Mouse (Mus musculus): ENCODE measurements around the gene Casp3. TPM values are rescaled to one million over a fixed set of nuclear protein-coding genes. Genes with fewer than 3 reads are reported as not detected.

The Casp3 gene
- polyA plus RNA-seq, 1 experiment from 2014 or later: 73.3 TPM

DNA sequence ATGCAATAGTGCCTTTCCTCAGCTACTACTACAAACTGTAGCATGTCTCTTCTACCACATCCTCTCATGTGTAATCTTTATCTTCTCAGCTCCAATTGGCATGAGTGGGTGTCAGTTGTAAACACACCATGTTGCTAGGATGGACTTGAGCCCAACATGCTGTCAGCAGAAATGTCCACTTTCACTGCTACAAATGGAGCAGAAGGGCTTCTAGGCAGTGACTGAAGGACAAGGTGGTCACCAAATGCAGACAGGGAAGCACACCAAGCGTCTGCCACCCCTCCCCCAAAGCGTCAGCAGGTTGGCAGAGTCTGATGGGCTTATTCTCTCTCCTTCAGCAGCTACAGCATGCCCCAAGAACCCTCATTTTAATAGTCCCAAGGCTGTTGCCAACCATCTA, 23.3 kb upstream of the Casp3 start:
- no peak overlapping the region for H3K4me3 ChIP-seq
- no peak overlapping the region for H3K27ac ChIP-seq
- 56% methylated on average over 2 of the region's 2 CpGs for WGBS
- H3K36me3 ChIP-seq: peaks cover 8% of the 10 kb centered on the region; the same call in 1 of the 2 replicates
- no peaks in the 10 kb centered on the region for H3K27me3 ChIP-seq (ENCODE audit: insufficient read depth, poor library complexity, severe bottlenecking)
- no peaks in the 10 kb centered on the region for H3K9me3 ChIP-seq
- no peak for DNase-seq (ENCODE audit: low spot score)
- H3K4me1 ChIP-seq: peaks cover 20% of the 10 kb centered on the region; the same call in 1 of the 2 replicates

DNA sequence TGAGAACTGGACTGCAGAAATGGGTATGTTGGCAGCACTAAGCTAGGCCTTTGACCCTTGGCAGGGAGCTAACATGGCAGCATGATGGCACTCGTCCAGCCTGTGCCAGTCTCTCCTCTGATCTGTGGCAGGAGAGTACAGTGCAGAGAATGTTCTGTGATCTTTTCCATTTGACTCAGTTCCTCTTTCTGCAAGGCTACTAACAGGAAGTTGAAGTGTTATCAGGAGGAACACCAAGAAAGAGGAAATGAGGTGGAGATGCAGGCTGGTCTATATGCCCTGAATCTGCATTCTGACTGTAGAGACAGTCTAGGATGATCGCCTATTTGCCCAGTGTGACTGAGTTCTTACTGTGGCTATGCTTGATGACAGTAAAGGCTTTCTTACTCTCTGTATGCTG, 21.5 kb upstream of the Casp3 start:
- WGBS: 78% methylated on average over 2 of the region's 2 CpGs
- DNase-seq (ENCODE audit: low spot score): no peak
- no peaks in the 10 kb centered on the region for H3K9me3 ChIP-seq
- H3K27ac ChIP-seq: no peak overlapping the region
- peaks cover 28% of the 10 kb centered on the region; the same call in 1 of the 2 replicates for H3K4me1 ChIP-seq
- H3K4me3 ChIP-seq: no peak overlapping the region
- peaks cover 8% of the 10 kb centered on the region; the same call in 1 of the 2 replicates for H3K36me3 ChIP-seq
- H3K27me3 ChIP-seq (ENCODE audit: insufficient read depth, poor library complexity, severe bottlenecking): no peaks in the 10 kb centered on the region

DNA sequence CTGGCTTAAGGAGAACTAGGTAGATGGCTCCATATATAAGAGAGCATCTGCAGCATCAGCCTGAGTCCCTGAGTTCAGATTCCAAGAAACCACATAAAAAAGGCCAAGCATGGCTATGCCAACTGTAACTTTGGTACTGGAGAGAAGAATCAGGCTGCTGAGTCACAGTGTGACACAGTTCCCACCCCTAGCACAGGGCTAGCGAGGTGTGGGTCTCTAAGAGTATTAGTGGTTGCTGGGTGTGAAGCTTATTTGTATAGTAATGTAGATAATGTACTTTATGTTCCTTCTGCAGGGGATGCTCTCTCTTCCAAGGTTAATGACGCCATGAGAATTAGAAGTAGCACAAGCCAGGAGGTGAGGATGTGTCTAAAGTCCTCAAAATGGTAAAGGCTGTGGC, 20.6 kb upstream of the Casp3 start:
- H3K27me3 ChIP-seq (ENCODE audit: insufficient read depth, poor library complexity, severe bottlenecking): no peaks in the 10 kb centered on the region
- H3K4me1 ChIP-seq: peaks cover 28% of the 10 kb centered on the region; the same call in 1 of the 2 replicates
- H3K4me3 ChIP-seq: no peak overlapping the region
- no peak for DNase-seq (ENCODE audit: low spot score)
- H3K36me3 ChIP-seq: peaks cover 8% of the 10 kb centered on the region; the same call in 1 of the 2 replicates
- H3K9me3 ChIP-seq: no peaks in the 10 kb centered on the region
- no peak overlapping the region for H3K27ac ChIP-seq
- 89% methylated on average over 2 of the region's 2 CpGs for WGBS

DNA sequence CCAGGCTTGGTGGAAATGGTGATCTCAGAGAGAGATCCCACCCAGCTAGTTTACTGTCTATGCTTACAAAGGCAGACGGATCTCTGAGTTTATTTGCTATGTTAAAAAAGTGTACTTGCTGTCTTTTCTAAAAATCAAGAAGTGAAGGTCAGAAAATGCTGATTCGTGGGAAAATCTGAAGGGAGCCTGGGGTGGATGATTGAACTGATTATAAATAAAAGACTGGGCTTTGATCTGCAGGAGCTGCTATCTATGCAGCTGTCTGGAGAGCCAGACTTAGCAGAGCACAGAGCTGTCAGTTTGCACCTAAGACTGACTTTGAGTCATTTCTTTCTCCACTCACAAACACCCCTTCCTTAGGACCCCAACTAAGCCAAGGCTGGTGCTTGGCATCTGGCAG, 19.7 kb upstream of the Casp3 start:
- no peak for DNase-seq (ENCODE audit: low spot score)
- peaks cover 28% of the 10 kb centered on the region; the same call in 1 of the 2 replicates for H3K4me1 ChIP-seq
- no peak overlapping the region for H3K4me3 ChIP-seq
- H3K27ac ChIP-seq: no peak overlapping the region
- 67% methylated on average over 2 of the region's 2 CpGs for WGBS
- H3K9me3 ChIP-seq: no peaks in the 10 kb centered on the region
- H3K27me3 ChIP-seq (ENCODE audit: insufficient read depth, poor library complexity, severe bottlenecking): no peaks in the 10 kb centered on the region
- peaks cover 8% of the 10 kb centered on the region; the same call in 1 of the 2 replicates for H3K36me3 ChIP-seq

DNA sequence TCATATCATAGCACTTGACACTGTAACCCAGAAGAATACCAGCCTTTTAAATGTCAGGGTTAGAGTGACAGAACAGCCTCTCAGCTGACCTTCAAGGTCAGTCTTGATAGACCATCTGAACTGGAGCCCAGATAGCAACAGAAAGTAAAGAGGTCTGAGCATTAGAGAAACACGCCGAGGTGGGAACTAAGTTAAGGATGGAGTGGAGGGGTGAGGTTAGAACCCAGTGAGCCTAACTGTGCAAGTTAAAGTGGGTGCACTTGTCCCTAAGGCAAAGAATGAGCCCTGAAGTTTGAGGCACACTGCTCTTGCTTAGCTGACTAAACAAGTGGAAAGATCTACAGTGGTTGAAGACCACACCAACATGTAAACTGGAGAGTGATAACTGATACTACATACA, 19.0 kb upstream of the Casp3 start:
- Histone ChIP-seq H3K4me1 (peaks cover 26% of the 10 kb centered on the region; the same call in 1 of the 2 replicates), H3K4me3 (no peak overlapping the region), H3K36me3 (peaks cover 12% of the 10 kb centered on the region; the same call in 1 of the 2 replicates), H3K27me3 (ENCODE audit: insufficient read depth, poor library complexity, severe bottlenecking) (no peaks in the 10 kb centered on the region), H3K9me3 (no peaks in the 10 kb centered on the region), H3K27ac (no peak overlapping the region)
- 48% methylated on average over 2 of the region's 2 CpGs for WGBS
- no peak for DNase-seq (ENCODE audit: low spot score)

DNA sequence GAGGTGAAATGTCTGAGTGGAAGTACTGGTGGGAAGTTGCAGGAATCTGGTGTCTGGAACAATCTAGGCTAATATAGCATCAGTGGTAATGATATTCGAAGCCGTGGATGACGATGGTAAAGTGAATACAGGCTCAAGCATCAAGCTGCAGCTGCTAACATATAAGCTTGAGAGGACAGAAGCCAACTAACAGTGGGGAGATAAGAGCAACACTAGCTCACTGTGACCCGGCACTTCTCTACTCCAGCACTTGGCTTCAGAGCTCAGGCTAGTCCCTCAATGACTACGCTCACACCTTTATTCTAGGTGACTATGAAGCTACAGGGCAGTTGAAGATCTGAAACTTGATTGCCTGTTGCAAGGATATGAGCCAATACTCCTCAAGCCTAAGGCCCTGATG, 18.3 kb upstream of the Casp3 start:
- 72% methylated on average over 5 of the region's 5 CpGs for WGBS
- Histone ChIP-seq H3K9me3 (no peaks in the 10 kb centered on the region), H3K4me1 (peaks cover 23% of the 10 kb centered on the region; the same call in 1 of the 2 replicates), H3K27me3 (ENCODE audit: insufficient read depth, poor library complexity, severe bottlenecking) (no peaks in the 10 kb centered on the region), H3K36me3 (peaks cover 11% of the 10 kb centered on the region; the same call in 1 of the 2 replicates), H3K27ac (no peak overlapping the region), H3K4me3 (no peak overlapping the region)
- no peak for DNase-seq (ENCODE audit: low spot score)

DNA sequence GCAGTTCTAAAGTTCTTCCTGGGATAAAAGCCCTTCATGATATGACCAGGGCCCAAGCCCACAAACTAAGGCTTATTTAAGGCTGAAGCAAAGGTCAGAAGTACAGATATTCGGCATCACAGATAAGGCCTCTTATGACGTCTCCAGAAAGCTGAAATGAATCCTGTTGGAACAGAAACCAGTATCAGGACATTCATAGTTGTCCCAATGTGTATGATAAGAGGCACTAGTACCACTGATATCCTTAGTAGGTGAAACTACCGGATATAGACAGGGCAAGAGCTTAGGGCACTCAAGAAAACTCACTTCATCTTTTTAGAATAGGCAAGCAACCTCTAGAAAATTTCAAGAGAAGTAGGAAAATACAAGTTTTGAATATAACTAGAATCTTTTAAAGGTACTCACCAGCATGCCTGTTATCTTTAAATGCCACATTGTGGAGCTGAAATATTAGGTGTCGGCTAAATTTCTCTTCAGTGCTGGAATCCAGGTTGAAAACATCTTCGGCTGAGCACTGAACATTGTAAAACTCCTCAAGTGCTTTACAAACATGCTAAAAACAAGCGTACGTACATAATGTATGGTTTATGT, 17.7 kb upstream of the Casp3 start:
- 65% methylated on average over 7 of the region's 7 CpGs for WGBS
- H3K27me3 ChIP-seq (ENCODE audit: insufficient read depth, poor library complexity, severe bottlenecking): no peaks in the 10 kb centered on the region

DNA sequence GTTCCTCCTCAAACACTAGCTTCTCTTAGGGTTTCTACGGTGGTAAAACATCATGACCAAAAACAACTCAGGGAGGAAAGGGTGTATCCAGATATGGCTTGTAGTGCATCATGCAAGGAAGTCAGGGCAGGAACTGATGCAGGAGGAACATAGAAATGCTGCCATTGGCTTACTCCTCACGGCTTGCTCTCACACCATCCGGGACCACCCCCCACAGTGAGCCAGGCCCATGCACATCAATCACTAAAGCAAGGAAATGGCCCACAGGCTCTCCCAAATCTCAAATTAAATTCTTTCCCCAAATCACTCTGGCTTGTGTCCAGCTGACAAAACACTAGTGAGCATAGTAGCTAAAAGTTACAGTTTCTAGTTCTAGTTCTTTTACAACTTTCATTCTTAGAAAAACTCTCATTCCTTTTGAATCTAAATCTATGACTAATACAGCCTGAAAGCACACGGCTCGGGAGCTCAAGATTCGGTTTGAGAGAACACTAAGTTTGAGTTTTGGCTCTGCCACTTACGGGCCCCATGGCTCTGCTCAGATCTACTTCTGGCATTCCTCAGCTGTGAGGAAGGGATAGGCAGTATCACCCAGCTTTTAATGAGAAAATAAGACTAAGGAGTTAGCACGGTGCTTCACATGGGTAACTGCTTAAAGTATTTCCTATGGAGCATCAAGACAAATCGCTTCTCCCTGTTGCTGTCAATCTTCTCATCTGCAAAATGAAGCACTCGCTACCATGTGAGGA, 16.0 kb upstream of the Casp3 start:
- WGBS: 65% methylated on average over 10 of the region's 10 CpGs
- peaks cover 16% of the 10 kb centered on the region; the same call in 1 of the 2 replicates for H3K36me3 ChIP-seq
- DNase-seq (ENCODE audit: low spot score): no peak
- no peaks in the 10 kb centered on the region for H3K27me3 ChIP-seq (ENCODE audit: insufficient read depth, poor library complexity, severe bottlenecking)
- H3K9me3 ChIP-seq: no peaks in the 10 kb centered on the region
- no peak overlapping the region for H3K4me3 ChIP-seq
- no peak overlapping the region for H3K27ac ChIP-seq
- peaks cover 20% of the 10 kb centered on the region; the same call in 1 of the 2 replicates for H3K4me1 ChIP-seq

More for the DNA sequence above, 17.7 kb upstream of the Casp3 start:
- no peaks in the 10 kb centered on the region for H3K9me3 ChIP-seq
- H3K4me1 ChIP-seq: peaks cover 20% of the 10 kb centered on the region; the same call in 1 of the 2 replicates
- DNase-seq (ENCODE audit: low spot score): no peak
- peaks cover 9% of the 10 kb centered on the region; the same call in 1 of the 2 replicates for H3K36me3 ChIP-seq
- no peak overlapping the region for H3K27ac ChIP-seq
- H3K4me3 ChIP-seq: no peak overlapping the region

DNA sequence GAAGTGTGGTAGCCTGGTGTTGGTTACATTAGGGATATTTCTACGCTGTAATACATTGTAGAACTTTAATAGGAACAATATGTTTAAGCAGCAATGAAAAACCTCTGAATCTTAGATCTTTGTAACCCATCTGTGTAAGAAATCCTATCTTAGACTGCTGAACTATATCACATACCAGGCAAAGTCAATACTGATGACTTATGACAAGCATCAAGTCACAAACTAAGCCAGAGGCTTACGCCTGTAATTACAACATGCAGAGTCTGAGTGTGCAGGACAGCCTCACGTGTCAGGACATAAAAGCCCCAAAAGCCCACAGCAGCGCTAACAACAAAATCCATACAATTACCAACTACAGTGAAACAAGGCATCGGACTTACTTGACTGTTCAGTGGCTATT, 13.5 kb upstream of the Casp3 start:
- no peaks in the 10 kb centered on the region for H3K9me3 ChIP-seq
- peaks cover 20% of the 10 kb centered on the region; the same call in 1 of the 2 replicates for H3K36me3 ChIP-seq
- DNase-seq (ENCODE audit: low spot score): no peak
- no peak overlapping the region for H3K27ac ChIP-seq
- H3K27me3 ChIP-seq (ENCODE audit: insufficient read depth, poor library complexity, severe bottlenecking): no peaks in the 10 kb centered on the region
- H3K4me3 ChIP-seq: no peak overlapping the region
- H3K4me1 ChIP-seq: peaks cover 11% of the 10 kb centered on the region; the same call in 1 of the 2 replicates
- 89% methylated on average over 5 of the region's 5 CpGs for WGBS

DNA sequence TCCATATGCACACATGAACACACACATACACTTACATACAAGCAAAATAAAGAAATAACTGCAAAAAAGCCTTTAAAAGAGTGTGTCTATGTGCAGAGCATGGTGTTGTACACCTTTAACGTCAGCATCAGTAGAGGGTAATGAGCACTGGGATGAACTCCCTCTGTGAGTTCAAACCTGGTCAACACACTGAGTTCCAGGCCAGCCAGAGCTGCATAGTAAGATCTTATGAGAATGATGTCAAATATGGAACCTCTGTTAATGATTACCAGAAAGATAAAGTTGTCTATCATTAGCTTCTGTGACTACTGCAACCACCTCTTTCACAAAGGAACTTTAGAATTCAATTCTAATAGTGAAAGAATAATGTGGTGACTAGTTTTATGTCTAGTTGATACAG, 10.2 kb upstream of the Casp3 start:
- no peak overlapping the region for H3K27ac ChIP-seq
- no peaks in the 10 kb centered on the region for H3K27me3 ChIP-seq (ENCODE audit: insufficient read depth, poor library complexity, severe bottlenecking)
- DNase-seq (ENCODE audit: low spot score): no peak
- peaks cover 28% of the 10 kb centered on the region; the same call in 1 of the 2 replicates for H3K36me3 ChIP-seq
- WGBS: 85% methylated on average over 1 of the region's 1 CpGs
- H3K4me1 ChIP-seq: no peaks in the 10 kb centered on the region
- no peak overlapping the region for H3K4me3 ChIP-seq
- H3K9me3 ChIP-seq: no peaks in the 10 kb centered on the region

DNA sequence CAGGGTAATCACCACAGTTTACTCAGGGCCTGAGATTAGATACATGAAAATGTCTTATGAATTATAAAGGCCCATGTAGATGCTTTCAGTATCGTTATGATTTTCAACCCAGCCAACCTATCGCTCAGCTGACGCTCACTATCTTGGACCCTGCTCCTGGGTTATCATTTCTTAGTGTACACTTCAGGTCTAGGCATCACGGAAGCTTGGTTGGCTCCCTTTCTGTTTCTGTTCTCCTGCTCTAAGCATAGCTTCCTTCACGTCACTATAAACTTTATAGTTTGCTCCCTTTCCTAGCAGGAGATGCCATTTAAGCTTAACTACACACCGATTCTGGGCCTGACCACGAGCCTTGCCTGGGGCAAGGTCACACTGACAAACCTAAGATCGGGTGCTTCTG, 5.5 kb upstream of the Casp3 start:
- H3K27ac ChIP-seq: no peak overlapping the region
- H3K9me3 ChIP-seq: no peaks in the 10 kb centered on the region
- H3K4me1 ChIP-seq: peaks cover 14% of the 10 kb centered on the region; the same call in 1 of the 2 replicates
- no peak overlapping the region for H3K4me3 ChIP-seq
- 80% methylated on average over 8 of the region's 8 CpGs for WGBS
- DNase-seq (ENCODE audit: low spot score): no peak
- H3K27me3 ChIP-seq (ENCODE audit: insufficient read depth, poor library complexity, severe bottlenecking): no peaks in the 10 kb centered on the region
- peaks cover 17% of the 10 kb centered on the region; the same call in 1 of the 2 replicates for H3K36me3 ChIP-seq

DNA sequence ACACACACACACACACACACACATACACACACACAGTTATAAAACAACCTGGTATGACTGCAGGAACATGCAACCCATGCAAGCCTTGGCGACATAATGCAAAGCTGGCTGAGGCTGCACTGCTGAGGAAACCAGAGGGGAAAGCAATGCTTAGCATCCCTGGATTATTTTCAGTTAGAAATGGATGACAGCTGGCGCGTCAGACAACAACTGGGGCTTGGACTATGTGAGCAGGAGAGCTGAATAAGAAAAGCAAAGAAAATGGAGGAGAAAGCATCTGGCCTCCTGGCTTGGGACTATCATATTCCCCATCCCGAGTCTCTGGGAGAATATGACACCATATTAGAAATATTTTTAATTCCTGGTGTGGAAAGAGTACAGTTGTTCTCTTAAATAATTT, 4.2 kb upstream of the Casp3 start:
- WGBS: 86% methylated on average over 4 of the region's 4 CpGs
- no peak for DNase-seq (ENCODE audit: low spot score)

DNA sequence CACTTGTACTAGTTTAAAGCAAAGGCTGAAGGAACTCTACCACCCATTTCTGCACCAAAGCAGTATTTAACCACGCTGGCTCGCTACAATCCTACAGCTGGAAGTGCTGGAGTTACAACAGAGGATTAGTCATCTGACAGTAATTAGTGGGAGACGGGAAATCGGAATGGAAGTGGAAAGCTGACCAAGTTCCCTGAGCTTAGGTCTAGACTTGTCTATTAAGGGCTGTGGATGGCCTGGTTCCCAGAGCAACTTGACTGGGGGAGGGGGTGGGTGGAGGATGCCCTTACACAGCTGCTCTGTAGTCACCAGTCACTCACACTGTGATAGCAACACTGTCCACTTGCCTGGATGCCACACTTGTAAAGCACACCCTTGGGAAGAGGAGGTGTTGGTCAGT, 3.7 kb upstream of the Casp3 start:
- WGBS: 85% methylated on average over 4 of the region's 4 CpGs
- peaks cover 9% of the 10 kb centered on the region; the same call in 1 of the 2 replicates for H3K36me3 ChIP-seq
- no peak overlapping the region for H3K4me3 ChIP-seq
- H3K9me3 ChIP-seq: no peaks in the 10 kb centered on the region
- DNase-seq (ENCODE audit: low spot score): no peak
- H3K27ac ChIP-seq: no peak overlapping the region
- no peaks in the 10 kb centered on the region for H3K27me3 ChIP-seq (ENCODE audit: insufficient read depth, poor library complexity, severe bottlenecking)
- H3K4me1 ChIP-seq: peaks cover 16% of the 10 kb centered on the region

More for the DNA sequence above, 4.2 kb upstream of the Casp3 start:
- no peaks in the 10 kb centered on the region for H3K9me3 ChIP-seq
- peaks cover 9% of the 10 kb centered on the region; the same call in 1 of the 2 replicates for H3K36me3 ChIP-seq
- peaks cover 15% of the 10 kb centered on the region; the same call in 1 of the 2 replicates for H3K4me1 ChIP-seq
- H3K27ac ChIP-seq: no peak overlapping the region
- no peak overlapping the region for H3K4me3 ChIP-seq
- no peaks in the 10 kb centered on the region for H3K27me3 ChIP-seq (ENCODE audit: insufficient read depth, poor library complexity, severe bottlenecking)
